Mouse (Mus musculus) hindbrain, embryonic 11.5 days (tissue): Measurements from ENCODE around the gene Cpne5. TPM values are rescaled to one million over a fixed set of nuclear protein-coding genes. Genes with fewer than 3 reads are reported as not detected.

ENCODE experiments used
- ATAC-seq: fragments of 200-750 bp; cut with Nextera tagmentation; 2 replicates; pipeline ENCODE4 v1.8.0; 2017; ENCODE audit warnings: mild to moderate bottlenecking, moderate TSS enrichment, moderate library complexity; ENCODE audit not compliant: low FRiP score
- DNase-seq: peaks from one replicate; pipeline ENCODE4 v3.0.0-alpha.2; 2015; ENCODE audit warnings: low spot score
- H3K27ac ChIP-seq: fragments of 300-500 bp; sonication (generic); 2 replicates; pipeline ENCODE4 v1.5.1; 2014; ENCODE audit warnings: mild to moderate bottlenecking, low read depth, low read length
- H3K27me3 ChIP-seq: fragments of 300-500 bp; sonication (generic); 2 replicates; pipeline ENCODE4 v1.6.1; 2014; ENCODE audit warnings: mild to moderate bottlenecking, low read length, moderate library complexity, mixed read lengths; ENCODE audit not compliant: control insufficient read depth, insufficient read depth
- H3K36me3 ChIP-seq: fragments of 300-500 bp; sonication (generic); 2 replicates; pipeline ENCODE4 v1.6.1; 2014; ENCODE audit warnings: mild to moderate bottlenecking, low read length, moderate library complexity, mixed read lengths; ENCODE audit not compliant: control insufficient read depth, insufficient read depth
- H3K4me1 ChIP-seq: fragments of 300-500 bp; sonication (generic); replicated peaks from 2 replicates; pipeline ENCODE4 v1.6.1; 2014; ENCODE audit warnings: low read length, mixed read lengths; ENCODE audit not compliant: control insufficient read depth, insufficient read depth
- H3K4me2 ChIP-seq: fragments of 300-500 bp; sonication (generic); replicated peaks from 2 replicates; pipeline ENCODE4 v1.6.1; 2014; ENCODE audit warnings: mild to moderate bottlenecking, low read depth, low read length
- H3K4me3 ChIP-seq: fragments of 300-500 bp; sonication (generic); 2 replicates; pipeline ENCODE4 v1.5.1; 2014; ENCODE audit warnings: low read depth, low read length
- H3K9ac ChIP-seq: fragments of 300-500 bp; sonication (generic); 2 replicates; pipeline ENCODE4 v1.6.1; 2014; ENCODE audit warnings: low read depth, low read length
- H3K9me3 ChIP-seq: fragments of 300-500 bp; sonication (generic); 2 replicates; pipeline ENCODE4 v1.6.1; 2016; ENCODE audit warnings: low read length; ENCODE audit not compliant: control insufficient read depth
- WGBS: fragments of 180-500 bp; shearing (Covaris S2); extraction: QIAGEN DNeasy Blood & Tissue Kit; methylation state at CpG from one replicate; pipeline ENCODE4 v1.1.7; 2014; 5-methylcytosine and 5-hydroxymethylcytosine counted together
- polyA plus RNA-seq: library from polyadenylated mRNA; unstranded; fragments of >200 nt; fragmentation: Nextera tagmentation; extraction: Ambion mirVana; gene quantifications from 2 replicates; pipeline ENCODE4 v1.2.1, GENCODE M21; 2014

Gene Cpne5
- polyA plus RNA-seq, 1 experiment from 2014 or later: 3.7 TPM

DNA sequence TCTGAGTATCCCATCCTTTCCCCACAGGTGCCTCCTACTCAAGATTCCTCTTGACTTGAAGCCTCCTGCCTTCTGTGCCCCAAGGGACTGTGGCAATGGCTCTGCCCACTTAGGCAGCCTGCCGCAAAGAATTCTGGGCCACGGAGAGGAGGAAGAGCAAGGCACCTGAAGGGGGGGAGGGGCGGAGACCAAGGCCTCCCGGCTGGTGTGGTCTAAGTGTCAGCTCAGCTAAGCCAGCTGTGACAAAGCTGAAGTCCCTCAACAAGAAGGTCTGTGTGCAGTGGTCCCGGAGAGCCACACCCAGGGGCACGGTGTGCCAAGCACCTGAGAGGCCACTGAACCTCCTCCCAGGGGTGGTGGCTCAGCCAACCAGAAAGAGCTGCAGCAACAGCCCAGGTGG, 70.6 kb downstream of the Cpne5 start:
- no peak overlapping the region for H3K27ac ChIP-seq
- H3K4me1 ChIP-seq: peaks cover 8% of the 10 kb centered on the region; the same call in 1 of the 2 replicates

GRCm38 (mm10) chr17:29165967-29166578, 71.9 kb downstream of the Cpne5 start:
- H3K4me2 ChIP-seq: no peak overlapping the region
- H3K9me3 ChIP-seq: no peaks in the 10 kb centered on the region
- H3K4me3 ChIP-seq: no peak overlapping the region
- no peak overlapping the region for H3K9ac ChIP-seq
- 0 out of 2 replicates have a peak, but pooled peaks cover 2% of the 10 kb centered on the region for H3K27me3 ChIP-seq
- peak overlapping the region; percentile 40; the same call in 1 of the 2 replicates for H3K27ac ChIP-seq
- WGBS: 38% methylated on average over 8 of the region's 8 CpGs
- H3K36me3 ChIP-seq: no peaks in the 10 kb centered on the region
- ATAC-seq: no peak
- peaks cover 8% of the 10 kb centered on the region; the same call in 1 of the 2 replicates for H3K4me1 ChIP-seq
- no peak for DNase-seq

More for the DNA sequence above, 70.6 kb downstream of the Cpne5 start:
- DNase-seq: no peak
- H3K9me3 ChIP-seq: no peaks in the 10 kb centered on the region
- H3K9ac ChIP-seq: no peak overlapping the region
- ATAC-seq: no peak
- 75% methylated on average over 6 of the region's 6 CpGs for WGBS
- 0 out of 2 replicates have a peak, but pooled peaks cover 2% of the 10 kb centered on the region for H3K27me3 ChIP-seq
- no peaks in the 10 kb centered on the region for H3K36me3 ChIP-seq
- no peak overlapping the region for H3K4me2 ChIP-seq
- no peak overlapping the region for H3K4me3 ChIP-seq

DNA sequence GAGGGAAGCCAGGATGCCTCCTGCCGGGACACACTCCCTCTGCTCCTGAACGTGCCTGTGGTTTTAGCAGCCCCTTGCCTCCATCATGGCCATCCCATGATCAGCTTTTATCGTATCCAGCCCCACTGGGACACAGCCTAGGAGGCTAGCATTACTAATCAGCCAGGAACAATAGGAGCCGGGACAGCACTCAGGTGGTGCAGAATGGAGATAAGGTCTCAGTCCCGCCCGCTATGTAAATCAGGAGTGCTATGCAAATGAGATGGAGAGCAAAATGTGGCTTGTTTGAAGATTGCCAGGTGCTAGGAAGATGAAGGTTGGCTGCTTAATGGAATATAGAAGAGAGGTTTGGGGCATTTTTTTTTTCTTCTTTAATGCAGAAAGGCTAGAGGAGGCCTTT, 72.5 kb downstream of the Cpne5 start:
- H3K27ac ChIP-seq: peak overlapping the region; percentile 40
- ATAC-seq: peak; percentile 45; the same call in 1 of the 2 replicates

DNA sequence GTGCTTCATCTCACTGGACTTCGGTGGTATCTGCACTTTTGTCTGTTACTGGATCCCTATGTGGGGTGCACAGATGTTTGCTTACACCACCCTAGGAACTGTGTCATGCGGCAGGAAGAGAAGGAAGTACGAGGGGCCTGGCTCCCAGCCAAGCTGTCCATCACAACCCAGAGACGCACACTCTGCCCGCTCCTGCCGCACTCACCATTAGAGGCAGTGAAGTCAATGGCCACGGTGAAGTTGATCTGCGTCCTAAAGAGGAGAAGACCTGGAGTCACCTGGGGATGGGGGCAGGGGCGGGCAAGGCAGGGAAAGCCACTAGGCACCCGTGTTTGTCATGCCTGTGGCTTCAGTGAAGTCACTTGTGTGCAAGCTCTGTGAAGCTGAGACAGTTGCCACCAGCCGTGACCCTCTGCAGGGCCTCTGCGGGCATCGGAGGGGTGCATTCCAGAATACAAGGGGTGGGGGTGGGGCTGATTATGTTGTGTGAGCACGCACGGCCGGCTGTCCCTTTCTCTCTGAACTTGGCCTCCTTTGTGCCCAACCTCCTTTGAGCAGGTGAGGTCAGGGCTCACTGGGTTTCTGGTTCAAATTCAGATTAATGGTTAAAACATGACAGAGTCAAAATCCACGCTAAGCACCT, 73.4 kb downstream of the Cpne5 start:
- no peak overlapping the region; the same call in 1 of the 2 replicates for H3K4me2 ChIP-seq
- H3K27me3 ChIP-seq: 0 out of 2 replicates have a peak, but pooled peaks cover 2% of the 10 kb centered on the region
- DNase-seq (peak; percentile 41), ATAC-seq (no peak)
- H3K4me1 ChIP-seq: peaks cover 8% of the 10 kb centered on the region; the same call in 1 of the 2 replicates
- H3K4me3 ChIP-seq: no peak overlapping the region
- no peaks in the 10 kb centered on the region for H3K9me3 ChIP-seq
- 16% methylated on average over 17 of the region's 17 CpGs for WGBS
- H3K27ac ChIP-seq: no peak overlapping the region
- no peaks in the 10 kb centered on the region for H3K36me3 ChIP-seq
- H3K9ac ChIP-seq: no peak overlapping the region

More for the DNA sequence above, 72.5 kb downstream of the Cpne5 start:
- no peaks in the 10 kb centered on the region for H3K36me3 ChIP-seq
- no peak overlapping the region; the same call in 1 of the 2 replicates for H3K4me2 ChIP-seq
- no peak overlapping the region for H3K4me3 ChIP-seq
- H3K9me3 ChIP-seq: no peaks in the 10 kb centered on the region
- peak; percentile 38 for DNase-seq
- H3K9ac ChIP-seq: no peak overlapping the region
- 10% methylated on average over 6 of the region's 6 CpGs for WGBS
- H3K27me3 ChIP-seq: 0 out of 2 replicates have a peak, but pooled peaks cover 2% of the 10 kb centered on the region
- peaks cover 8% of the 10 kb centered on the region; the same call in 1 of the 2 replicates for H3K4me1 ChIP-seq

- Histone ChIP-seq H3K36me3 (no peaks in the 10 kb centered on the region), H3K9me3 (no peaks in the 10 kb centered on the region), H3K4me1 (peaks cover 8% of the 10 kb centered on the region; the same call in 1 of the 2 replicates), H3K27ac (no peak overlapping the region), H3K4me2 (no peak overlapping the region), H3K9ac (no peak overlapping the region), H3K4me3 (no peak overlapping the region), H3K27me3 (0 out of 2 replicates have a peak, but pooled peaks cover 2% of the 10 kb centered on the region)
- ATAC-seq (no peak), DNase-seq (no peak)
- WGBS: 92% methylated on average over 13 of the region's 13 CpGs
Measured at GRCm38 (mm10) chr17:29162334-29162733, 75.6 kb downstream of the Cpne5 start.

- Histone ChIP-seq H3K4me1 (0 out of 2 replicates have a peak, but pooled peaks cover 4% of the 10 kb centered on the region), H3K9ac (no peak overlapping the region), H3K4me2 (no peak overlapping the region), H3K27ac (no peak overlapping the region), H3K4me3 (no peak overlapping the region), H3K9me3 (no peaks in the 10 kb centered on the region), H3K27me3 (no peaks in the 10 kb centered on the region), H3K36me3 (no peaks in the 10 kb centered on the region)
- DNase-seq (no peak), ATAC-seq (no peak)
- WGBS: 88% methylated on average over 16 of the region's 16 CpGs
Measured at GRCm38 (mm10) chr17:29159743-29160455, 78.1 kb downstream of the Cpne5 start.

- WGBS: 90% methylated on average over 5 of the region's 5 CpGs
- H3K4me2 ChIP-seq: no peak overlapping the region
- no peak overlapping the region for H3K27ac ChIP-seq
- no peaks in the 10 kb centered on the region for H3K36me3 ChIP-seq
- H3K27me3 ChIP-seq: no peaks in the 10 kb centered on the region
- DNase-seq: no peak
- H3K9me3 ChIP-seq: no peaks in the 10 kb centered on the region
- no peak overlapping the region for H3K4me3 ChIP-seq
- H3K9ac ChIP-seq: no peak overlapping the region
- H3K4me1 ChIP-seq: 0 out of 2 replicates have a peak, but pooled peaks cover under 1% of the 10 kb centered on the region
- no peak for ATAC-seq
Measured at GRCm38 (mm10) chr17:29159320-29159719, 78.6 kb downstream of the Cpne5 start.

- WGBS: 95% methylated on average over 15 of the region's 15 CpGs
- no peak overlapping the region for H3K9ac ChIP-seq
- no peaks in the 10 kb centered on the region for H3K36me3 ChIP-seq
- H3K4me1 ChIP-seq: no peaks in the 10 kb centered on the region
- no peak overlapping the region for H3K4me3 ChIP-seq
- ATAC-seq: no peak
- no peaks in the 10 kb centered on the region for H3K9me3 ChIP-seq
- no peaks in the 10 kb centered on the region for H3K27me3 ChIP-seq
- no peak overlapping the region for H3K27ac ChIP-seq
- H3K4me2 ChIP-seq: no peak overlapping the region
- no peak for DNase-seq
Measured at GRCm38 (mm10) chr17:29158899-29159298, 79.1 kb downstream of the Cpne5 start.
